Mouse (Mus musculus): ENCODE measurements at regions not wholly inside any gene's neighbourhood (a gene's known extent, or its start where the extent isn't known, plus 50 kb on each side); places are given as distances from the start of the nearest gene placed in this dataset.

DNA sequence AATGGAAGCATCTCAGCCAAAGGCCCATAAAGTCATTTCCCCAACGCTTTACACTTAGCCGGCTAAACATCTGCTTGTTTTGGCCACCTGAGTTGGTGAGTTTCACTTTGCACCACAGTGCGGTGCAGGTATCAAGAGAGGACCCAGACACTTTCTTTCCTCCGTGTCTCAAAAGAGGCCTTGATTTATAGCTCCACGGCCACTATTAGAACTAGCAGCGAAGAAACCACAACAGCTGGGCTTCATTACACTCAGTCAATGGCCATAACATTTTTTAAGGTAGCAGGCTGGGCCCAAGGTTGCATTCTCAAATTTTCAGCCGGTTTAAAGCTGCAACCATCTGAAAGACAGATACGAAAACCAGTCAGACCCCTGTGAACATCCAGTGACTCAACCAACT is 103.4 kb downstream of the Mreg start:
- no peak for DNase-seq (ENCODE audit: low spot score)

DNA sequence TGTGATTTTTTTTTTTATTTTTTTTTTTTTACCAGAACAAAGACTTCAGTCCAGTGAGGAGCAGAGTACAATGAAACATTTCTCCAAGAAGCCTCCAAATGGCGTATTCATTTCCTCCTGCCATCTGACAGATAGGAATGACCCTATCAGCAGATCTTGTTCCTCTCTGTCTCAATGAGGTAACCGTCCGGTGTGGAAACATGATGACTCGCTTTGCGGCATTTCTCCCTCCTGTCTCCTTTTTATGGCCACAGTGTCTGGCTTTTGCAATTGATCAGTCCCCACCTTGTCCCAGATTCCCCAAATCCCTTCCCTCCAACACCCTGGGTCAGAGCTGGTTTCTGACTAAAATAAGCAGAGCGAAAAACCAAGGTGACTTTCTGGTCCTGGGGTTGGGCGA is 105.0 kb downstream of the Mreg start:
- DNase-seq (ENCODE audit: low spot score): no peak

DNA sequence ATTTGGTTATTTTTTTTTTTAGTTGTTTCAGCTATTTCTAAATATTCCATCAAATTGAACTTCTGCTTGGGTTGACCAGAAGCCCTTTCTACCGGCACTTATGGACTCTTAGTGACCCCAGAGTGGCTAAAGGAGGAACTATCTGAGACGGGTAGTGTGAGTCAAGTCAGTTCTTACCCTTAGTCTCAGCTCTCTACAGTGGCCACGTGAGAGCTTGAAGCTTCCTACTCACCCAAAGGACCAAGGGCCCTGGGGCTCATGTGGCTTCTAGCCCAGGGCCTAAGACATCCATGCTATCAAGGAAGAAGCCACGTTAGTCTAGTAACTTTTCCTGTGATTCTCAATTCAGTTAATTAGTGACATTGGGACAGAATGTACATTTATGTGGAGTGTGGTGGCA is 105.5 kb downstream of the Mreg start:
- DNase-seq (ENCODE audit: low spot score): no peak

DNA sequence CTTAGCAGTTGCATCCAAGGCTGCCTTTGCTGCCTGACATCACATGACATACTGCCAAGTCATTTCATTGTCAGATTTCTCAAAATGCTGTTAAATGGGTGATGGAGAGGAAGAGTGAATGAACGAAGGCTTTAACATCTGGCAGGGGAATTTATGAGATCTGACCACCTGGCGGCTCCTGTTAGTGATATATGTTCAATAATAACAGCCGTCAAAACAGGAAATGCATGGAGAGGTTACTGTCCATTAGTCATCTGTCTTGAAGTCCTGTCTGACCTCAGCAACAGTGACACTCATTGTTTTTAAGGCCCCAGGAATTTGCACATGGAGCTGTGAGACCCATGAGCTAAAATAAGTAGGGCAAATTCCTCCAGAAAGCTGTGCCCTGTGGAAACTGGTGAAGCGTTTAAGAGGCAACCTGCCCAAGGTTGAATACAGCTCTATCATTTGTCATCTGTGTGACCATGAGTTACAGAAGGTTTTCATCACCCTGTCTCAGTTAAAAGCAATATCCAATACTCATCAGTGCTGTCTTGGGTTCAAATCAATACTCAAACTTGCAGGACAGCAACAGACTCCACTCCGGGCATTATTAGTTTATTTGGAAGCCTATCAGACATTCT is 106.6 kb downstream of the Mreg start:
- DNase-seq (ENCODE audit: low spot score): no peak

DNA sequence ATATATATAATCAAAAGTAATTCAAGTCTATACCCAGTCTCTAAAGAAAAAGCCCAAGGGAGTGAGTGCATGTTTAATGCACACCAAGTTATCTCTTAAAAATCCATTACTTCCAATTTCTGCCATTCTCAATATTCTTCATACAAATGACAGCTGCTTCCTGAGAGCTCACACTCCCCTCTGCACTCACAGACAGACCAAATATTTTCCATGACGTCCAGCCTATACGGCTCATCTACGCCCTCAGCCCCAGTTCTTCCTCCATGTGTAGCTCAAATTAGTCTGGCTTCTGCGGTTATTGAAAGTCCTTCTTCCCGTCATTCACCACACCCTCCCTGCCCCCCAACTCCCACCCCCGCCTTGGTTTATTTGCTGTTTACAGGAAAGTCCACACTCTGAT is 108.1 kb downstream of the Mreg start:
- no peak for DNase-seq (ENCODE audit: low spot score)

DNA sequence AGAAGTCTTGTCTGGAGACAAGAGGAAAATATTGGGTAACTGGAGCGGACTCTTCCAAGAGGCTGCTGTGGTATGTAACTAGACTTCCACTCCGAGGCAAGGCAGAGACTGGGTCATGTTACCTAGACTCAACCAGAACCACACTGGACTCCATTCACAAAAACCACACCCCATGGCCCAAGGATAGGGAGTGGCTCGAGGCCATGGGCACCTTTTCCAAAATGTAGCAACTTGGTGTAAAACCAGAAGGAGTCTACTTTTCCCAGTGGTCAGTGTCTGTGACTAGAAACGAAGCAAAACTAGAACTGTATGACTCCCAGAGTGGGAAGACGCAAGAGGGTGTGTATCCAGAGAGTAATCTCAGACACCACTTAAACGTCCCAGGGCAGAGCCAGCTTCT is 108.7 kb downstream of the Mreg start:
- no peak for DNase-seq (ENCODE audit: low spot score)

DNA sequence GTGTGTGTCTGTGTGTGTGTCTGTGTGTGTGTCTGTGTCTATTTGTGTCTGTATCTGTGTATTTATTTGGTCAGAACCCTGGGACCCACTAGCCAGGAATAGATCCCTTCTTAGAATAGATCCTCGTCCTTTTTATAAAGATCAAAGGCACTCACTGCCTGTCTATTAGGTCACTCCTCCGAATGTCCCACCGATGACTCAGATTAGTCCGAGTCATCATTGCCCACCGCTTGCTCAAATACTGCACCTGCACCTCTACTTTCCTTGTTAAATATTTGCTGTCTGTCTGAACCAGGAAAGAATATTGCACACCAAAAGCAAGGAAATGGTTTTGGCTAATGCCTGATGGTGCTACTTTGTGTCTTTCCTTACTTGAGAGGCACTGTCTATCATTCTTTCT is 112.7 kb downstream of the Mreg start:
- no peak for DNase-seq (ENCODE audit: low spot score)

DNA sequence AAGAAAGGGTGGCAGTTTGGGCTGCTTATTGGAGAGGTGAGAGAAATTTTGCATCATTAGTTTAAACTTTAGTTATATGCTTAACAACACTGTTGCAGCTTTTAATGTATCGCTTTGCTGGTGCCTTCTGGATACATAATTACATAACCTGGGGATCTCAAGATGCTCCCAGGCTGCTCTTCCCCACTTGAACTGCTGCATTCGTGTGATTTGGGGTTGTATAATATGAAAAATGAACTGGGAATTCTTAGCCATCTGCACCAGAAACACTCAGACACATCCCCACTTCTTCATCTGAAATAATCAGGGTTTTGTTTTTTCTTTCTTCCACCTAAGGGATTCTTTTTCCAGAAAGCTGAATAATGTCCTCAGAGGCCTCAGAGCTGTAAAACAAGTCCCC is 120.8 kb downstream of the Mreg start:
- no peak for DNase-seq (ENCODE audit: low spot score)

DNA sequence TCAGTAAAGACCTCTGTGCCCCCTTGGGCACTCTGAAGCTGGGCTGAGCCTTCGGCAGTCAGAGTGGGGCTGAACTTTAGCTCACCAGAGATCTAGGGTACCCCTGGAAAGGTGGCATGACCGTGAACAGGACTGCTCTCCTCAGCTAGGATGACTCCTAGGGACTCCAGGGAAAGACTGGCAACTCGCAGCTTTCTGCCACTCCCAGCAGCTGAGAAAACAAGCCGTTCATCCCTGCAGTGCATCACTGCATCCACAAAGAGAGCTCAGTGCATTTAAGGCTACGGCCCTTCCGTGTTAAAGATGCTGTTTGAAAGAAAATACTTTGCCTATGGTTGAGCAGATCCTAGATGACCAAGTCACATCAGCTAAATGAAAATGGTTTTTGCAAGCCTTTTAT is 126.4 kb downstream of the Mreg start:
- DNase-seq (ENCODE audit: low spot score): no peak

DNA sequence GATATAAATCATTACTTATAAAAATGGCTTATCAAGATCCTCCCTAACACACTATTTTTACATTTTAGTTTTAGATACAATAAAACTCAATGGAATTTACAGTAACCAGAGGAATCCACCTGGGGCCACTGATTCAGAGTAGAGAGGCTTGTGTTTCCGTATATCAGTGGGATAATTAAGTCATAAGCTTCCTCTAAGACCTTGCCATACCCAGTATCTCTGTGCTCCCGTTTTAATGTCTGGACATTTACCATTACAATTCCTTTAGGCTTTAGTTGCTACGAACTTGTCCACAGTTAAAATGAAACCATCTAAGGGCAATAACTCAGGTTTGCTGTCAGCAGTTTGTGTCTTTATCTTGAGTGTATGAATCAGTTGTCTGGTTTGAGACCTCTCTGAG is 127.9 kb downstream of the Mreg start:
- DNase-seq (ENCODE audit: low spot score): no peak

DNA sequence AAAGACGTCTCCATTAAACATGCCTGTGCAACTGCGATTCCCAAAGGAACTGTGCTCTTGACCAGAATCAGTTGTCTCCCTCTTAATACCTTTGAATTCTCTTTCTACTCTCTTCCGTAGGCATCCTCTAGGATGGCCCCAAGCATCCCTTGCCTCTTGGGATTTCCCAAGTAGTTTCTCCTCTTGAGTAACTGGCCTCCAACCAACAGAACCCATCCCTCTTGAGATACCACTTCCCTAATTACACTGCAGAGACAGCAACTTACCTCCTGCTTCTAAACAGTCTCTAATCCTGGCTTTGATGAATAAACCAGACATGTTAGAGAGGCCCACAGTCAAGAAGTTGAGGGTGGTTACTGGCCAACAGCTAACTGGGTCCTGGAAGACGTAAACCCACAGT is 129.7 kb downstream of the Mreg start:
- no peak for DNase-seq (ENCODE audit: low spot score)

DNA sequence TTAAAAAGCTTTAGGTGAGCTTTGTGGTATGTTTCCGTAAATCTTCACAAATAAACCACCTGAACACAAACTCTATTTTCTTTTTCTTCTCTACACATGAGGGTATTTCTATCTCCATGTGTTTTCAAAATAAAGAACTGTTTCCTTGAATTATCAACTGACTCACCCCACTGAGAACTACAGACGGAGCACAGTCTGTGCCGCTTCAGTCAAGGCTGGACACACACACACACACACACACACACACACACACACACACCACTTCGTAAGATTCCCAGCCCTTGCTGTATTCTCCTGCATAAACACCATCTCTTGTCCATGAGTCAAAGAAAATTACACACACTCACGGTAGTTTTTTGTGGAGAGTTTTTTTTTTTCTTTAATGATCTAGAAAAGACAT is 130.3 kb downstream of the Mreg start:
- DNase-seq (ENCODE audit: low spot score): no peak

DNA sequence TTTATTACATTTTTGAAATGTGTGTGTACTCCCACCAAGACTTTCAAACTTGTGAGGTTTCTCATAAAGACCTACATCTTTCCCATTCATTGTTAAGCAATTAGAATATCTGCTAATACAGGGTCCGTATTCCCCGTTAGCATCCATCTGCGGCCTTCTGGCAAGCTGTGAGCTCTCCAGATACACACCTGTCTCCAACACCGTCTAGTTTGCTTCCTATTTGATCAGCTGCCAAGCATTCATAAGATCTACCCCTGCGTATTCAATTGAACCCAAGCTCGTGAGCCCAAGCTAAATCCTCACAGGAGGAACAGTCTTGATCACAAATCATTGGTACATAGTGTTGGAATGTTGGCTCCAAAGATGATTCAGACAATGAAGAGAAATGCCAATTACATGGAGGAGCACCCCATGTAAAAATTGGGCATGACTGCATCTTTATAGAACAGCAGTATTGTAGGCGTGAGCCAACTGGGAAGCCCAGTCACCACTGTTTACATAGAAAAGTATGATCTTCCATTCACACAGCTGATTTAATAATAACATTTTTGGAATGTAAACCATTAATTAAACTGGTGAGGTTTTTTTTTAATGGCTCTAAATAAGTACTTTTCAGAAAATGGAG is 133.1 kb downstream of the Mreg start:
- no peak for DNase-seq (ENCODE audit: low spot score)

DNA sequence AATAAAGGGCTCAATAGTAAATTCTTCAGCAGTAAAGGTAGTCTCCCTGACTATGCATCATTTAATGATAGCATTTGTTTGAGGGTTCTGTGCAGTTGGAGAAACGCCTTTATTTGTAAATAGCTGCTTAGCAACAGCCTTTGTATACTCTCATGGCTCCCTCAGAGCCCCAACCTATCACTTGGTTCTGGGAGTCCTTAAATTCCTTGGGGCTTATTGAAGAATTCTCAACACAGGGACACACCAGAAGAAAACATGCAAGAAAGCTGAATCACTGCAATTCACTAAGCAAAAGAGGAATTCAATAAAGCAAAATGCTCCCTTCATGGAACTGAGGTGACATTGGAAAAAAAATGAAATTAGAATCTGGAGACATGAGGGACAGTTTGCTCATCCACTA is 135.8 kb downstream of the Mreg start:
- no peak for DNase-seq (ENCODE audit: low spot score)

DNA sequence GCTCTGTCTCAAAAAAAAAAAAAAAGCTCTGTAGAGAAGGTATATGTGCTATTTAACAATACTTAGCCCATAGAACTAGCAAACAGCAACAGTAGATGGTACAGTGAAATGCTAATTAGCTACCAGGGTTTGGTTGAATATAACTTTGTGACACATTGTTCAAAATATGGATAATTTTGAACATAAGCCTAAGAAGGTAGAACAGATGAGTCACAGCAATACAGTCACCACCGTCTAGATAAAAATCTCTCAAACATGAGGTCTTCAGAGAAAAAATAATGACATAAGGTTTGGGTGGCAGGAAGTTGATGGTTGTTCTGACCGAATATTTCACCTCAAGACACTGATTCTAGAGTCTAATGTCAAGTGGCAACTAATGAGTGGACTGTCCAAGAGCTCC is 136.6 kb downstream of the Mreg start:
- no peak for DNase-seq (ENCODE audit: low spot score)

DNA sequence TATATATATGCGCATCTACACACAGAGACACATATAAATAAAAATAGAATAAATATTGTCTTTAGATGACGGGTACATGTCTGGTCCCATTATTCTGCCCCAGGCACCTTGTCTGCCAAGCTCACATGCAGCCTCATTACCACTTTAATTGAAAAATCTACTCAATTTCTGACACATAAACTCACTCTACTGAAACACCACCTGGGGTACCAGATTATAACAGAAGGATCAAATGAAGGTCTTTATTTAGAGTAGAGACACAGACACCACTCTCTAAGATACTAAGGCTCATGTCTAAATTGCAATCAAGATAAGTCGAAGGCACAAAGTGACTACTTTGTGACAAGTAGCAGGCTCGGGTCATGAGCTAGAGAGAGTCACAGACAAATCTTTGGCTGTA is 138.9 kb downstream of the Mreg start:
- no peak for DNase-seq (ENCODE audit: low spot score)

DNA sequence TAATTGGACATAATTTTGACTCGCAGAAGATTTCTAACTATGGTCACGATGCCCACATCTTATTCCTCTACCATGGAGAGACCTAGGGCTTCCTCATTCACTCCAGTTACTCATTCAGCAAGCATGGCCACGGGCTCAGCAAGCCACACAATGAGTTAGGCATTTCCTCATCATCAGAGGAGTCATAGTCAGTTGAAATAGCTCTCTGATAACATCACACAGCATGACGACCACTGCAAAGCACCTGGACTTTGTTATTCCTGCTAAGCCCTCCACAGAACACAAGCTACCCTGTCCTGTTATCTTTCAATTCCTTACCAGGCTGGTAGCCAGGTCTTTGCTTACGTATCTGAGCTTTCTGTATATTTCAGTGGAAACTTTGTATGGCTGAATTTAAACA is 141.6 kb downstream of the Mreg start:
- DNase-seq (ENCODE audit: low spot score): no peak

DNA sequence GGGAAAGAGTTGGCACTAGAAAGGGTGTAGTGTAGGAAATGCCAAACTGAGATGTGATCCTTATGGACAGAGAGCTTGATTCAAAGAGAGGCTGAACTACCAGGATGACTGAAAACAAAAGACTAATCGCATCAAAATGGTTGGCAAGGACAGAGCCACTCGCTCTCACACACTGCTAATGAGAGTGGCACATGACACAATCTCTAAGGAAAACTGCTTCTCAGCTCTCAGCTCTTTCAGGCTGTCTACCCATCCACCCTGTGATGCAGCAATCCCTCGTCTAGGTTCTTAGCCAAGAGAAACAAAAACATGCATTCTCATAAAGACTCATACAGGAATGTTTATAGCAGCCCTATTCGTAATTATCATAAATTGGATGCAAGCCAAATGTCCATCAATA is 143.1 kb downstream of the Mreg start:
- DNase-seq (ENCODE audit: low spot score): peak; percentile 20

DNA sequence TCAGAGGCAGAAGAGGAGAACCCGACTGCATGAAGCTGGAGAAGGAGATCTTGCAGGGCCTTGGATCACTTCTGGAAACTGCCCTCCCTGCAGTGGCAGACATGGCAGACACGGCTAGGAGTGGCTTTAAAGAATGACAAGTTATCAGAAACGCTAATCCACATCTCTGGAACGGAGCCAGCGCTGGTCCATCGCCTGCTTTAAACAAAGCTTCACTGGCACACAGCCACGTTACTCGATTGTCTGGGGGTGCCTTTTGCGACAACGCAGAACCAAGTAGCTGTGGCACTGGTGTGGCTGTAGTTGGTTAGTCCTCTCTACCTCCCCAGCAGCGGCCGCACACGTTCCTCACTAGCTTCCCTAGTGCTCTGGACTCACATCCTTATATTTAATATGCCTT is 147.0 kb downstream of the Mreg start:
- no peak for DNase-seq (ENCODE audit: low spot score)

DNA sequence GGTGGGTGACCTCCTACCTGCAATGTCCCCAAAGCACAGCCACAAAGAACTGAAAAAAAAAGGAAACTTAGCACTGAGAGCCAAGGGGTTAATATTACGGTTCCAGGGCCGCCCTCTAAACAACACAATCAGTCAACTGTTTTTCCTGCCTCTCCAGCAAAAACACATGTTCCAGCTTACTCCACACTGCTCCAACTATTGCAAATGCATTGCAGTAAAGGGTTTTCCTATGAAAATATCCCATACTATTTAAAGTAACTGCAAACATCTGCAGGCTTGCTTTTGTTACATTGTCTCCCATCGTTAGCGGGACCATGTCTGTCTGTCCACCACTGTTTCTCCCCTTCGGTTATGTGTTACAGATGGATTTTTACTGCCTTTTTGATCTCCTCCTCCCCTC is 151.7 kb downstream of the Mreg start:
- DNase-seq (ENCODE audit: low spot score): peak; percentile 6

DNA sequence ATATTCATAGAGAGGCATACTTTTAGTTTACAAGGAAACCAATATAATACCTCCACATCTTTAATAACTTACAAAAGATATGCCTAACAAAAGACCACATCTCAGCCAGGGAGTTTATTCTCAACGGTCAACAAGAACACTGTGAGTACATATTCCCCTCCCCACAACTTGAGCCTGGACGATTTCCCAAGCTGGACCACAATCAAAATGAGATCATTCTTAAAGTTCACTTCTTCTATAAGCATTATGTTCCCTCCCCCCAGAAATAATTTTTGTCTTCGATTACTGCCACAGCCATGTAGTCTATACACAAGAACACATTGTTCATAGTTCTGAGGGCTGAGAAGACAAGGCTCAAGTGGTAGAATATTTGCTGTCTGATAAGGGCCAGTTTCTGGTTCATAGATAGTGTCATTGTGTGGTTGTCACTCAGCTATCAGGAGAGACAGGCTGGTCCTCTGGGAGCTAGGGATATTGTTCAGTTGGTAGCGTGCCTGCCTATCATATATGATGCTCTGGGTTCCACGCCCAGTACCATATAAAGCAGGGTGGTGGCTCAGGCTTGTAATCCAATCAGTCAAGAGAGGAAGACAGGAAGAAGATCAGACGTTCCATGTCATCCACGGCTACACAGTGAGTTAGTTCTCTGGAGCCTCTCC is 153.9 kb downstream of the Mreg start:
- peak; percentile 29 for DNase-seq (ENCODE audit: low spot score)

DNA sequence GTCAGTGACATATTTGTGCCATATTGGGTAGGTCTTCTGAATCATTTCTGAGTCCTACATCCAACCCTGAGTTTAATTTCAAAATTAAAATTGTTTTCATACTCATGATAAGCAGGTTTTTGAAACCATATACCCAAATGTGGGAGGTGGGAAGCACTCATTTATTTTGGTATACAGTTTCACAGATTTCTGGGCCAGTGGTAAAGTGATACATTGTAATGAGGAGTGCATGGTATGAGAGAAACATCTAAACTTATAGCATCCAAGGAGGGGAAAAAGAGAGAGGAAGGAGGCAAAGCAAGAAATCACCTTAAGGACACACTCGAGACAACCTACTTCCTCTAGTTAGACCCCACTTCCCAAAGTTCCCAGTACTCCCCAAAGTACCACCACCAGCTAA is 157.6 kb downstream of the Mreg start:
- DNase-seq (ENCODE audit: low spot score): no peak

DNA sequence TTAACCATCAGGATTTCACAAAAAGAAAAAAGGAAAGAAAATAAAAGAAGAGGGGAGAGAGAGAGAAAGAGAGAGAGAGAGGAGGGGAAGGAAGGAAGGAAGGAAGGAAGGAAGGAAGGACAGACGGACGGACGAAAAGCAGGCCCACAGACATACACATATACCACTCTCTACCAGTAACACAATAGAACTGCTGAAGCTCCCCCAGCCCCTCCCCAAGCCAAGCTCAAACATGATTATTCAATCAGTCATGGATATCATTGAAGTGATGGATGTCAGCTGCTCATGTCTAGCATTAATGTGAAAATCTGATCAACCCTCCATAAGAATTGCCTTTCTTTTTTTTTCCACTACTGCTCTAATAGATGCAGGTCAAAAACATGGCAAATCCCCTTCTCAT is 161.2 kb downstream of the Mreg start:
- no peak for DNase-seq (ENCODE audit: low spot score)

DNA sequence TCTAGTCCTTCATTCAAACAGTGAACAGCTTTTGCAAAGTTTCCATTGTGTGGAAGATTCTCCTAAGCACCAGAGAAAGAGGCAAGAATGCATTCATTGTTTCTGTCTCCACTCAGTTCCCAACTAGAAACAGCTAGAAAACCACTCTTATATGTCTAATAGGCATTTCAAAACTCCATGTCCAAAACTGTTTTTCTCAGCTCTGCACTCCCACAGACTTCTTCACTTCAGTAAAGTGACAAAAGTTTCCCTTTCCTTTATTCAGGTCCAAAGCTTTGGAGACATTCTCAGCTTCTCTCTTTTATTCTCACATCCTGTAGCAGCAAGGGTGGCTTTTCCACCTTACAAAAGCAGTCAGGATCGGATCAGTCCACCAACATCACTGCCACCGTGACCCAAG is 166.0 kb downstream of the Mreg start:
- no peak for DNase-seq (ENCODE audit: low spot score)

All from adipocyte (in vitro differentiated cells).